Mouse (Mus musculus) limb, embryonic 10.5 days (tissue): ENCODE results near the gene Tub. TPM values are rescaled to one million over a fixed set of nuclear protein-coding genes. Genes with fewer than 3 reads are reported as not detected.
A peak's percentile ranks its signal among the peaks of the same experiment; 100 is the strongest.

Experiments used
- DNase-seq: peaks from one replicate; pipeline ENCODE4 v3.0.0-alpha.2; 2017; ENCODE audit warnings: low spot score
- H3K27ac ChIP-seq: fragments of 300-500 bp; sonication (generic); 2 replicates; pipeline ENCODE4 v1.5.1; 2016; ENCODE audit warnings: mild to moderate bottlenecking
- H3K27me3 ChIP-seq: fragments of 300-500 bp; sonication (generic); 2 replicates; pipeline ENCODE4 v1.6.1; 2016; ENCODE audit warnings: low read depth, mild to moderate bottlenecking; ENCODE audit not compliant: poor library complexity, severe bottlenecking
- H3K36me3 ChIP-seq: fragments of 300-500 bp; sonication (generic); 2 replicates; pipeline ENCODE4 v1.6.1; 2016; ENCODE audit warnings: mild to moderate bottlenecking, moderate library complexity
- H3K4me1 ChIP-seq: fragments of 300-500 bp; sonication (generic); 2 replicates; pipeline ENCODE4 v1.6.1; 2016
- H3K4me3 ChIP-seq: fragments of 300-500 bp; sonication (generic); 2 replicates; pipeline ENCODE4 v1.5.1; 2016; ENCODE audit warnings: mild to moderate bottlenecking, moderate library complexity
- H3K9me3 ChIP-seq: fragments of 300-500 bp; sonication (generic); replicated peaks from 2 replicates; pipeline ENCODE4 v1.6.1; 2016; ENCODE audit warnings: mild to moderate bottlenecking
- WGBS: fragments of 180-500 bp; shearing (Covaris S2); methylation state at CpG from one replicate; pipeline ENCODE4 v1.1.7; 2016; 5-methylcytosine and 5-hydroxymethylcytosine counted together
- polyA plus RNA-seq: library from polyadenylated mRNA; unstranded; fragments of >200 nt; fragmentation: Nextera tagmentation; extraction: Ambion mirVana; gene quantifications from 2 replicates; pipeline ENCODE4 v1.2.1, GENCODE M21; 2016

Tub gene
- polyA plus RNA-seq, 1 experiment from 2014 or later, result 3.7 TPM

DNA sequence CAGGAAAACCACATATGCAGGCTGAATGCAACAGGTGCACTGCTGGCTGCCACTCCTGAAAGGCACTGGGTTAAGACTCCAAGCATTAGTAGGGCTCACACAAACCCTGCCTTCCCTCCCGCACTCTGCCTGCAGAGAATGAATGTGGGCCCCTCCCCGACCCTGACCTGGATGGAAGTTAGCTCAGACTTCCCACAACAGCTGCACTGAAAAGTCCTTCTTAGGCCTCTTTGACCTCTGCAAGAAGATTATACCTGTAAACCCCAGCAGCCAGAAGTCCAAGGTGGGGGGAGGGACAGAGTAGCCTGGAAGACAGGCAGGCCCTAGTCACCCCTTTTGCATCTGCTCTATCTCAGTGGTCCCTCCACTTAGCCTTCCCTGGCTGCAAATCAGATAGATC lies 837 bp upstream of the Tub start:
- peaks cover 20% of the 10 kb centered on the region for H3K36me3 ChIP-seq
- H3K27me3 ChIP-seq, result peaks cover 53% of the 10 kb centered on the region
- H3K27ac ChIP-seq, result no peak overlapping the region
- H3K9me3 ChIP-seq, result no peaks in the 10 kb centered on the region
- H3K4me3 ChIP-seq, result no peak overlapping the region
- DNase-seq, result no peak
- 35% methylated on average over 2 of the region's 2 CpGs for WGBS
- H3K4me1 ChIP-seq, result peaks cover 14% of the 10 kb centered on the region

DNA sequence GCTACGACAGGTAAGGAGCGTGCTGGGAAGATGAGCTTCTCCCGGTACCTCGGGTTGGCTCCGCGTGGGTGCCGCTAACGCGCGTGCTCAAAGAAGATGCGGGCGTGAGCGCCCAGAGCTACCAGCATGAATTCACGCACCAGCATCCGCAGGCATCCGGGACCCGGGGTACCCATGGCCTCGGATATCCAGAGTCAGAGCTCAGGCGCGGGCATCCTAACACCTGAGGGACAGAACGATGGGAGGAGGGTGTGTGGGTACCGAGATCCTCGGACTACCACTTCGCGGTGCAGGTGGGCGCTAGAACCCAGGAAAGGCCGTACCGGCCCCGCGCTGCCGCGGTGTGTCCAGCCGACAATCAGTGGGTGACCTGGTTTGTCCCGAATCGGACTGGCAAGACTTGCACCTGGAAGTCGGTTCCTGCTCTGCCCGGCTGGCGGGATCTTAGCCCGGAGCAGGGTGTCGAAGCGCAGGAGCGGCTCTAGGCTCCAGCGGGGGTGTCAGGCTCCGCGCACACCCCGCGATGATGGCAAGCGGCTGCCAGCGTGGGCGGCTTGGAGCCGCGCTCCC lies 709 bp downstream of the Tub start:
- H3K27me3 ChIP-seq, result peaks cover 53% of the 10 kb centered on the region
- under 1% methylated on average over 52 of the region's 52 CpGs for WGBS

DNA sequence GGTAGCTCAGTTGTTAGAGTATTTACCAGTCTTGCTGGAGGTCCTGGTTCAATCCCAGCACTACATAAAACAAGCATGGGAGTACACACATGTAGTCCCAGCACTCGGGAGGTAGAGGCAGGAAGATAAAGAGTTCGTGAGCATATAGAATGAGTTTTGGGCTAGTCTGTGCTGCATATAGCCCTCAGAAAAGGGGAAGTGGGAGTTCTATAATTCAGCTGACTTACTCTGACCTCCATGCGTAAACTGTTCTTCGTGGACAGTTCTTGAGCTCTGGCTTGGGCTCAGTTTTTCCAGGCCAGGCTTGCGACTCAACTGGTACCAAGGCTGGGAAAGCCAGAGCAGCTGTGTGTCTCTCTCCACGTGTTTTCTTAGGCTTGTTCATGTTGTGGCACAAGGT lies 2.7 kb downstream of the Tub start:
- H3K4me1 ChIP-seq, result peaks cover 14% of the 10 kb centered on the region
- 86% methylated on average over 6 of the region's 6 CpGs for WGBS

More for the DNA sequence above, 709 bp downstream of the Tub start:
- Histone ChIP-seq H3K4me1 (peaks cover 14% of the 10 kb centered on the region), H3K27ac (peak overlapping the region; percentile 68), H3K9me3 (no peaks in the 10 kb centered on the region), H3K36me3 (peaks cover 7% of the 10 kb centered on the region), H3K4me3 (peak overlapping the region; percentile 73)
- DNase-seq, result peak; percentile 67

GRCm38 (mm10) chr7:108954185-108954584 lies 4.0 kb downstream of the Tub start:
- H3K36me3 ChIP-seq, result no peaks in the 10 kb centered on the region
- peak; percentile 69 for DNase-seq
- no peaks in the 10 kb centered on the region for H3K9me3 ChIP-seq
- peaks cover 14% of the 10 kb centered on the region for H3K4me1 ChIP-seq
- H3K27ac ChIP-seq, result no peak overlapping the region
- H3K27me3 ChIP-seq, result peaks cover 46% of the 10 kb centered on the region
- 54% methylated on average over 4 of the region's 4 CpGs for WGBS
- H3K4me3 ChIP-seq, result no peak overlapping the region

More for the DNA sequence above, 2.7 kb downstream of the Tub start:
- Histone ChIP-seq H3K36me3 (no peaks in the 10 kb centered on the region), H3K9me3 (no peaks in the 10 kb centered on the region), H3K27ac (no peak overlapping the region), H3K27me3 (peaks cover 53% of the 10 kb centered on the region), H3K4me3 (no peak overlapping the region)
- DNase-seq, result no peak

GRCm38 (mm10) chr7:108957734-108958133 lies 7.6 kb downstream of the Tub start:
- H3K27me3 ChIP-seq, result peaks cover 11% of the 10 kb centered on the region
- no peak overlapping the region for H3K27ac ChIP-seq
- H3K36me3 ChIP-seq, result no peaks in the 10 kb centered on the region
- no peak overlapping the region for H3K4me3 ChIP-seq
- H3K9me3 ChIP-seq, result no peaks in the 10 kb centered on the region
- no peaks in the 10 kb centered on the region for H3K4me1 ChIP-seq
- 89% methylated on average over 2 of the region's 2 CpGs for WGBS
- no peak for DNase-seq

DNA sequence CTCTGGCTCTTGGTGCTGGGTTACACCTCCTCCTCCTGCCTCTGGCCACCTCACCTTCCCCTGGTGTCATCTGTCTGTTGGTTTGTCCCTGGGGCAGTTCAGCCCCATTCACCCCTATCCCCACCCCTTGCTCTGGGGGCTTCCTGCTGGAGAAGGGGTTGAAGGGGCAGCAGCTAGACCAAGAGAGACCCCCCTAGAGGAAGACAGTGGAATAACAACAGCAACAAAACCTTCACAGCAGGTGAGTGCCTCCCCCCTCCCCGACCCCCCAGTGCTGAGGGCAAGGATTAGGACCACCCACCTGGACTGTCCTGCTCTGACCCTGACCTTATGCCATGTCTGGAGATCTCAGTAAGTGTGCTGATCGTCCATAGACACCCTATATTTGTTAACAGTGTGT lies 15.8 kb downstream of the Tub start:
- no peak overlapping the region for H3K4me3 ChIP-seq
- no peak overlapping the region for H3K27ac ChIP-seq
- no peaks in the 10 kb centered on the region for H3K36me3 ChIP-seq
- no peaks in the 10 kb centered on the region for H3K27me3 ChIP-seq
- no peak for DNase-seq
- H3K9me3 ChIP-seq, result no peaks in the 10 kb centered on the region
- peaks cover 20% of the 10 kb centered on the region for H3K4me1 ChIP-seq
- WGBS, result 20% methylated on average over 2 of the region's 2 CpGs

- Histone ChIP-seq H3K4me1 (peaks cover 20% of the 10 kb centered on the region), H3K27me3 (no peaks in the 10 kb centered on the region)
- 33% methylated on average over 7 of the region's 7 CpGs for WGBS
Measured at GRCm38 (mm10) chr7:108966742-108967362, 16.7 kb downstream of the Tub start.

GRCm38 (mm10) chr7:108968201-108968600 lies 18.1 kb downstream of the Tub start:
- DNase-seq, result no peak
- no peak overlapping the region for H3K4me3 ChIP-seq
- no peaks in the 10 kb centered on the region for H3K36me3 ChIP-seq
- peaks cover 20% of the 10 kb centered on the region for H3K4me1 ChIP-seq
- no peaks in the 10 kb centered on the region for H3K27me3 ChIP-seq
- 28% methylated on average over 6 of the region's 6 CpGs for WGBS
- no peaks in the 10 kb centered on the region for H3K9me3 ChIP-seq
- H3K27ac ChIP-seq, result no peak overlapping the region

More at GRCm38 (mm10) chr7:108966742-108967362, 16.7 kb downstream of the Tub start:
- Histone ChIP-seq H3K4me3 (no peak overlapping the region), H3K9me3 (no peaks in the 10 kb centered on the region), H3K27ac (no peak overlapping the region), H3K36me3 (no peaks in the 10 kb centered on the region)
- peak; percentile 56 for DNase-seq

DNA sequence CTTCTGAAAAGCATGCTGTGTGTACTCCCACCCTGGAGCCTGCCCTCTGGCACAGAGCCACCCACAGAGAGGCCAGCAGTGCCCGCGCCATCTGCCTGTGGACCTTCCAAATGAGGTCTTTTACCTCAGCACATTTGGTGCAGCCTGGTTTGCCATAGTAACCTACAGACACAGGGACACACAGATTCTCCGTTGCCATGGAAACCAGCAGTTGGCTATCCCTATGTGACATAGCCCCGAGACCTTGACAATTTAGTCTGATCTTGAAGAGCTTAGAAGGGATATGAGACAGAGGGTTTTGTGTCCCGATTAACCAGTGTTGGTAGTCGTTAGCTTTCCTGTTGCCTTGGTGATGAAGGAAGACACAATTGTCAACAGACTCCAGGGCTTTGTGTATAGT lies 22.1 kb downstream of the Tub start:
- DNase-seq, result no peak
- Histone ChIP-seq H3K4me1 (peaks cover 6% of the 10 kb centered on the region; the same call in 1 of the 2 replicates), H3K9me3 (no peaks in the 10 kb centered on the region), H3K36me3 (no peaks in the 10 kb centered on the region), H3K4me3 (no peak overlapping the region), H3K27me3 (no peaks in the 10 kb centered on the region), H3K27ac (no peak overlapping the region)
- WGBS, result 69% methylated on average over 6 of the region's 6 CpGs

- H3K4me3 ChIP-seq, result no peak overlapping the region
- H3K4me1 ChIP-seq, result no peaks in the 10 kb centered on the region
- WGBS, result 86% methylated on average over 2 of the region's 3 CpGs
- no peak for DNase-seq
- H3K36me3 ChIP-seq, result no peaks in the 10 kb centered on the region
- no peaks in the 10 kb centered on the region for H3K27me3 ChIP-seq
- H3K9me3 ChIP-seq, result no peaks in the 10 kb centered on the region
- no peak overlapping the region for H3K27ac ChIP-seq
Measured at GRCm38 (mm10) chr7:108985934-108986708, 36.0 kb downstream of the Tub start.

DNA sequence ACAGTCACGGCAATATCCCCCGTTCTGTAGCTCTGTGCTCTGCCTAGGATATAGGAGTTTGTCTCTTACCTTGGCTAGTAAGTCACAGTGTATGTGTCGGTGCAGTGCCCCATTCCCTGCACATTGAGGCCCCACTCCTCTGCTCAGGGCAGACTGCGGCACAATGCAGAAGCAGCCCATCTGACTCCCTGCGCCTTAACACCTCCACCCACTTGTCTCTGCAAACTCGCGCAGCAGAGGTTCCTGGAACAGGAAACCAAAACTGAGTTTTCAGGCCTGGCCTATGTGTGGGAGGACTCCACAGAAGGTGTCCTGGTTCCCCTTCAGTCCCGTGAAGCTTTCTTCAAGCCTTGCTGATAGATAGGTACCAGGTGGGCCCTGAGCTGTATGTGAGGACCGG lies 41.1 kb downstream of the Tub start:
- WGBS, result 80% methylated on average over 9 of the region's 9 CpGs
- no peak overlapping the region for H3K27ac ChIP-seq
- no peaks in the 10 kb centered on the region for H3K36me3 ChIP-seq
- no peaks in the 10 kb centered on the region for H3K27me3 ChIP-seq
- DNase-seq, result no peak
- H3K4me3 ChIP-seq, result no peak overlapping the region
- H3K9me3 ChIP-seq, result no peaks in the 10 kb centered on the region
- no peaks in the 10 kb centered on the region for H3K4me1 ChIP-seq

DNA sequence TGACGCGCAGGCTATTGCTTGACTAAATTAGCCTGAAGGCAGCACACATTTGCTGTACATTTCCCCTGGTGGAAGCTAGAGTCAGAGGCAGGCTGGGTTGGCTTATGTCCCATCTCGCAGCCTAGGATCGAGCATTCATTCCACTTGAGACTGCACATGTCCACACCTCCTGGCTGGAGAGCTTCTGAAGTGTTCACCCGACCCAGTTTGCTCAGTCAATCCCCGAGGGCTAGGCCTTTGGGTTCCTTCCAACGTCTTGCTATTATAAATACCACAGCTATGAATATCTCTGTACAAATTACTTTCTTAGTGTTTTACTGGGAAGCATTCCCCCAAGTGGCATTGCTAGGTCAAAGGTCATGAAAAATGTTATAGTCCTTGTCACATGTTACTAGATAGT lies 43.1 kb downstream of the Tub start:
- Histone ChIP-seq H3K9me3 (no peaks in the 10 kb centered on the region), H3K4me3 (no peak overlapping the region), H3K27ac (no peak overlapping the region), H3K27me3 (no peaks in the 10 kb centered on the region), H3K36me3 (no peaks in the 10 kb centered on the region), H3K4me1 (no peaks in the 10 kb centered on the region)
- no peak for DNase-seq
- WGBS, result 88% methylated on average over 7 of the region's 7 CpGs

- Histone ChIP-seq H3K27ac (no peak overlapping the region), H3K9me3 (no peaks in the 10 kb centered on the region), H3K4me3 (no peak overlapping the region), H3K36me3 (no peaks in the 10 kb centered on the region), H3K27me3 (no peaks in the 10 kb centered on the region), H3K4me1 (no peaks in the 10 kb centered on the region)
- WGBS, result 86% methylated on average over 3 of the region's 3 CpGs
- DNase-seq, result no peak
Measured at GRCm38 (mm10) chr7:108993881-108994291, 43.7 kb downstream of the Tub start.
